Mouse (Mus musculus) erythroblast, embryonic 14.5 days (primary cell): ENCODE measurements around the gene Mmp25.

Source experiments
- GATA1 ChIP-seq: IDR thresholded peaks from 2 replicates; pipeline ENCODE4 v1.6.1; 2012; ENCODE audit warnings: low read length, inconsistent platforms, mixed read lengths
- TAL1 ChIP-seq: IDR thresholded peaks from 3 replicates; pipeline ENCODE4 v1.6.1; 2012; ENCODE audit warnings: low read length, inconsistent platforms, mixed read lengths

GRCm38 (mm10) chr17:23644613-23645495, at the start of gene Mmp25:
- TF ChIP-seq GATA1 (no peak), TAL1 (no peak)
